Mouse (Mus musculus): ENCODE measurements at regions not wholly inside any gene's neighbourhood (a gene's known extent, or its start where the extent isn't known, plus 50 kb on each side); places are given as distances from the start of the nearest gene placed in this dataset.

DNA sequence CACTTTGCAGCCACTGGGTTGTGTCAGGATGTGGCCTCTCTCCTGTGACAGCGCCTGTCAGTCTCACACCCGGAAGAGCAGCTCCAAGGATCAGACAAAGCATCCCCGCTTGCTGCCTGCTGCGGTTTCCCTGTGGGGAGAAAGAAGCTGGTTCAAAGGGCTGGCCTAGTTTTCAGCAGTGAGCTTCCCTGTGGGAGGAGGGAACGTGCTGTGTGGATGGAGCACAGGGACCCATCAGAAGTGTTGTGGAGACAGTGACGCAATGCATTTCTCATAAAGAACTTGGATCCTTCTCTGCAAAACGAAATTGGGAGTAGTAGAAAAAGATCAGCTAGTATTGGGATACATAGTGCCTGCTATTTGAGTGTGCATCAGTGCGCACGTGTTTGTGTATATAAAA, 1939.9 kb upstream of the Lrrc6 start:
- no peaks in the 10 kb centered on the region for H3K79me2 ChIP-seq (replicated peaks; ENCODE audit: control insufficient read depth, extremely low read depth, insufficient read depth, poor library complexity, severe bottlenecking)
- H3K27ac ChIP-seq (ENCODE audit: insufficient read depth, low read depth), result no peak overlapping the region
- H3K9me3 ChIP-seq (replicated peaks; ENCODE audit: low read length), result peaks cover 40% of the 10 kb centered on the region
- no peaks in the 10 kb centered on the region for H3K36me3 ChIP-seq (replicated peaks in 1 of 2; ENCODE audit: control insufficient read depth in 1 of 2, insufficient read depth in 1 of 2, low read length in 1 of 2)
- dilution Hi-C loops (cut with MboI; ENCODE audit: extremely low pct_ligation_motif_present, extremely low pct_unique_long_range_greater_than_20kb, low sequenced_read_pairs) (no loop called here), in situ Hi-C loops (cut with MboI; ENCODE audit: low pct_ligation_motif_present, low pct_unique_long_range_greater_than_20kb, low sequenced_read_pairs) (no loop called here)
- no peaks in the 10 kb centered on the region for H3K27me3 ChIP-seq (replicated peaks)
- H3K4me3 ChIP-seq (replicated peaks in 1 of 3; ENCODE audit: low read depth in 2 of 3, low read length in 2 of 3, poor library complexity in 1 of 3), result no peak overlapping the region
- no peaks in the 10 kb centered on the region for H3K4me1 ChIP-seq (ENCODE audit: control insufficient read depth in 1 of 2, insufficient read depth in 2 of 2)
- no peak overlapping the region for H3K4me2 ChIP-seq (ENCODE audit: insufficient read depth, low read depth, poor library complexity, severe bottlenecking)
- TF ChIP-seq RCOR1 (conservative IDR thresholded peaks at IDR 0.05; ENCODE audit: low read depth, low read length) (no peak), MAX (IDR thresholded peaks at IDR 0.05; ENCODE audit: low read length) (no peak), PAX5 (IDR thresholded peaks at IDR 0.05; ENCODE audit: low read length) (no peak)
- no peak overlapping the region for H3K9ac ChIP-seq (ENCODE audit: insufficient read depth, low read depth)
- DNase-seq (ENCODE audit: extremely low read depth), result no peak

- H3K4me2 ChIP-seq (ENCODE audit: insufficient read depth, low read depth, poor library complexity, severe bottlenecking), result no peak overlapping the region
- H3K4me1 ChIP-seq (ENCODE audit: control insufficient read depth in 1 of 2, insufficient read depth in 2 of 2), result no peaks in the 10 kb centered on the region
- no peak overlapping the region for H3K9ac ChIP-seq (ENCODE audit: insufficient read depth, low read depth)
- no peaks in the 10 kb centered on the region for H3K36me3 ChIP-seq (replicated peaks in 1 of 2; ENCODE audit: control insufficient read depth in 1 of 2, insufficient read depth in 1 of 2, low read length in 1 of 2)
- dilution Hi-C loops (cut with MboI; ENCODE audit: extremely low pct_ligation_motif_present, extremely low pct_unique_long_range_greater_than_20kb, low sequenced_read_pairs), result no loop called here
- H3K27ac ChIP-seq (ENCODE audit: insufficient read depth, low read depth), result no peak overlapping the region
- in situ Hi-C loops (cut with MboI; ENCODE audit: low pct_ligation_motif_present, low pct_unique_long_range_greater_than_20kb, low sequenced_read_pairs), result no loop called here
- no peak for TF ChIP-seq TBP (conservative IDR thresholded peaks at IDR 0.05; ENCODE audit: low read depth, low read length)
- TF ChIP-seq GABPA (IDR thresholded peaks at IDR 0.05; ENCODE audit: insufficient replicate concordance, low read depth, low read length), result no peak
- no peak for TF ChIP-seq MEF2A (IDR thresholded peaks at IDR 0.05; ENCODE audit: borderline replicate concordance, low read depth, low read length)
- no peak for TF ChIP-seq JUND (conservative IDR thresholded peaks at IDR 0.05; ENCODE audit: low read depth, low read length)
- TF ChIP-seq NELFE (IDR thresholded peaks at IDR 0.05; ENCODE audit: low read depth, low read length), result no peak
- H3K9me3 ChIP-seq (replicated peaks; ENCODE audit: low read length), result peaks cover 20% of the 10 kb centered on the region
- H3K27me3 ChIP-seq (replicated peaks), result no peaks in the 10 kb centered on the region
- no peak for DNase-seq (ENCODE audit: extremely low read depth)
- H3K4me3 ChIP-seq (replicated peaks in 1 of 3; ENCODE audit: low read depth in 2 of 3, low read length in 2 of 3, poor library complexity in 1 of 3), result no peak overlapping the region
- H3K79me2 ChIP-seq (replicated peaks; ENCODE audit: control insufficient read depth, extremely low read depth, insufficient read depth, poor library complexity, severe bottlenecking), result no peaks in the 10 kb centered on the region
Measured at GRCm38 (mm10) chr15:68435961-68436360, 1935.3 kb upstream of the Lrrc6 start.

DNA sequence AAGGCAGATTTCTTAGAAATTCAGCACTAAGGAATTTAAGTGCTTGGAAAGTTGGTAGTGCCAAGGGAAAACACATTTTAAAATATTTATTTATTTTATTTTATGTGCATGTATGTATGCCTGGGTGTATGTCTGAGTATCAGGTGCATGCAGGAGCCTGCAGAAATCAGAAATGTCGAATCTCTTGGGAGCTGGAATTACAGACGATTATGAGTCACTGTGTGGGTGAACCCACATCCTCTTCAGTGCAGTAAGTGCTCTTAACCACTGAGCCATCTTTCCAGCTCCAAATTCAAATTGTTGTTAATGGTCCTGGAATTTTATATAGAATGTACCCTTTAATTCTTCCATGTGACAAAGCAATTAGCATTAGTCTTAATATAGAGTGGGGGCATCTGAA, 1930.5 kb upstream of the Lrrc6 start:
- H3K4me1 ChIP-seq (ENCODE audit: control insufficient read depth in 1 of 2, insufficient read depth in 2 of 2), result no peaks in the 10 kb centered on the region; a peak in 1 of 4 replicates
- dilution Hi-C loops (cut with MboI; ENCODE audit: extremely low pct_ligation_motif_present, extremely low pct_unique_long_range_greater_than_20kb, low sequenced_read_pairs), result no loop called here
- no peak overlapping the region for H3K27ac ChIP-seq (ENCODE audit: insufficient read depth, low read depth)
- H3K9ac ChIP-seq (ENCODE audit: insufficient read depth, low read depth), result no peak overlapping the region
- no peaks in the 10 kb centered on the region for H3K27me3 ChIP-seq (replicated peaks)
- H3K9me3 ChIP-seq (replicated peaks; ENCODE audit: low read length), result peaks cover 5% of the 10 kb centered on the region
- no peaks in the 10 kb centered on the region for H3K79me2 ChIP-seq (replicated peaks; ENCODE audit: control insufficient read depth, extremely low read depth, insufficient read depth, poor library complexity, severe bottlenecking)
- DNase-seq (ENCODE audit: extremely low read depth), result no peak
- H3K4me3 ChIP-seq (replicated peaks in 1 of 3; ENCODE audit: low read depth in 2 of 3, low read length in 2 of 3, poor library complexity in 1 of 3), result no peak overlapping the region
- in situ Hi-C loops (cut with MboI; ENCODE audit: low pct_ligation_motif_present, low pct_unique_long_range_greater_than_20kb, low sequenced_read_pairs), result no loop called here
- H3K4me2 ChIP-seq (ENCODE audit: insufficient read depth, low read depth, poor library complexity, severe bottlenecking), result no peak overlapping the region
- no peaks in the 10 kb centered on the region for H3K36me3 ChIP-seq (replicated peaks in 1 of 2; ENCODE audit: control insufficient read depth in 1 of 2, insufficient read depth in 1 of 2, low read length in 1 of 2)
- TF ChIP-seq CTCF (conservative IDR thresholded peaks at IDR 0.05 in 1 of 2, IDR thresholded peaks at IDR 0.05 in 1 of 2; ENCODE audit: low read depth in 2 of 2, low read length in 2 of 2), result no peak
- TF ChIP-seq CHD2 (IDR thresholded peaks at IDR 0.05; ENCODE audit: low read length), result no peak
- no peak for TF ChIP-seq RAD21 (IDR thresholded peaks at IDR 0.05; ENCODE audit: low read depth, low read length)
- TF ChIP-seq NRF1 (IDR thresholded peaks at IDR 0.05; ENCODE audit: low read depth, low read length), result no peak
- TF ChIP-seq RCOR1 (conservative IDR thresholded peaks at IDR 0.05; ENCODE audit: low read depth, low read length), result no peak
- no peak for TF ChIP-seq E2F4 (IDR thresholded peaks at IDR 0.05; ENCODE audit: insufficient replicate concordance, low read depth, low read length)
- TF ChIP-seq EP300 (IDR thresholded peaks at IDR 0.05; ENCODE audit: low read length), result no peak
- TF ChIP-seq IRF4 (IDR thresholded peaks at IDR 0.05; ENCODE audit: low read depth, low read length), result no peak
- TF ChIP-seq ZMIZ1 (IDR thresholded peaks at IDR 0.05; ENCODE audit: low read depth, low read length), result no peak
- no peak for TF ChIP-seq POLR2AphosphoS2 (IDR thresholded peaks at IDR 0.05; ENCODE audit: low read depth, low read length)
- TF ChIP-seq KAT2A (IDR thresholded peaks at IDR 0.05; ENCODE audit: insufficient replicate concordance, low read length), result no peak
- no peak for TF ChIP-seq SIN3A (IDR thresholded peaks at IDR 0.05; ENCODE audit: low read length)
- TF ChIP-seq MAX (IDR thresholded peaks at IDR 0.05; ENCODE audit: low read length), result no peak
- no peak for TF ChIP-seq GABPA (IDR thresholded peaks at IDR 0.05; ENCODE audit: insufficient replicate concordance, low read depth, low read length)
- no peak for TF ChIP-seq UBTF (IDR thresholded peaks at IDR 0.05; ENCODE audit: low read depth, low read length)
- no peak for TF ChIP-seq MAZ (IDR thresholded peaks at IDR 0.05; ENCODE audit: low read depth, low read length)
- no peak for TF ChIP-seq ZC3H11A (IDR thresholded peaks at IDR 0.05; ENCODE audit: low read depth, low read length)
- TF ChIP-seq MEF2A (IDR thresholded peaks at IDR 0.05; ENCODE audit: borderline replicate concordance, low read depth, low read length), result no peak

Data from CH12.LX (cell line).